Mouse (Mus musculus): ENCODE measurements around the gene Bri3bp. TPM values are rescaled to one million over a fixed set of nuclear protein-coding genes. Genes with fewer than 3 reads are reported as not detected.
A peak's percentile ranks its signal among the peaks of the same experiment; 100 is the strongest.
"Not testable (repeated sequence)": the region's sequence is repeated elsewhere in the genome, so short reads cannot be mapped to it uniquely, and the experiment has no call there.

Gene Bri3bp
- polyA plus RNA-seq, 1 experiment from 2014 or later: 35.7 TPM

- no peak for TF ChIP-seq CTCF (IDR thresholded peaks at IDR 0.05; ENCODE audit: low read depth)
- Histone ChIP-seq H3K36me3 (ENCODE audit: control insufficient read depth, insufficient read depth) (peaks cover 33% of the 10 kb centered on the region), H3K9ac (ENCODE audit: low read depth, low read length) (no peak overlapping the region), H3K4me3 (ENCODE audit: low read depth, low read length) (no peak overlapping the region), H3K27ac (ENCODE audit: low read depth, low read length) (no peak overlapping the region), H3K4me2 (replicated peaks; ENCODE audit: low read depth) (no peak overlapping the region), H3K4me1 (replicated peaks; ENCODE audit: control insufficient read depth, insufficient read depth, low read length) (no peaks in the 10 kb centered on the region), H3K9me3 (ENCODE audit: control insufficient read depth) (no peaks in the 10 kb centered on the region), H3K27me3 (replicated peaks; ENCODE audit: control insufficient read depth, insufficient read depth, low read length) (no peaks in the 10 kb centered on the region)
- ATAC-seq: no peak
- WGBS: 81% methylated on average over 5 of the region's 6 CpGs
Measured at GRCm38 (mm10) chr5:125483712-125484611, 42.6 kb downstream of the Bri3bp start.

DNA sequence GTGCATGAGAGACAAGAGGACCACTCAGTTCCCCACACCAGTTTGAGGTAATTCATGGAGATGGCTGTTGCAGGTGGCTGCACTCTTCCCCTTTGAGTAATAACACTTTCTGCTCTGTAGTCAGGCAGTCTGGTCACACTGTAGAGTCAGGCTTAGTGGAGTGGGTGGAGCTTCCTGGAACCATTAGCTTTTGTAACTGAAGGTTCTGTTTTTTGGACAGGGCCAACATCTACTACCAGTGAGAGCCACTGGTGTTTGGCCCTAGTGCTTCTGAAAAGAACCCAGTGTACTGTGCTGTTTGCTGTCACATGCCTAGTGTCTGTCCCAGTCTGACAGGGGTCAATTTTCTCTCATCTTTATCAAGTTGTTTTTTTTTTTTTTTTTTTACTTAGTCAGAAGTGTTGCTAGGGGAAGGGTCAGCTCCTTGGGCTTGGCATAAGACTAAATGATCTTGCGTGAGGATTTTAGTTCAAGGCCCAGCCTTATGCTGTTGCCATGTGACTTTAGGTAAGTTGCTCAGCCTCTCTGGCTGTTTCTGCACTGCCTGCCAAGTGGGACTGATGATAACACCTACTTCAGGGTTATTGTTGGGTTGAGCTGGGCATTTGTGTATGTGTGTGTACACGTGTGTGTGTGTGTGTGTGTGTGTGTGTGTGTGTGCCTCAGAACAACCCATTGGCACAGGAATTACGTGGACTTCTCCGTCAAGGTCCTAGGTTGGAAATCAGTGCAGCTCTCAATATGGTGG lies 43.8 kb downstream of the Bri3bp start:
- Histone ChIP-seq H3K36me3 (ENCODE audit: control insufficient read depth, insufficient read depth) (peaks cover 41% of the 10 kb centered on the region), H3K27ac (ENCODE audit: low read depth, low read length) (no peak overlapping the region), H3K27me3 (replicated peaks; ENCODE audit: control insufficient read depth, insufficient read depth, low read length) (no peaks in the 10 kb centered on the region), H3K9ac (ENCODE audit: low read depth, low read length) (no peak overlapping the region), H3K4me1 (replicated peaks; ENCODE audit: control insufficient read depth, insufficient read depth, low read length) (no peaks in the 10 kb centered on the region), H3K9me3 (ENCODE audit: control insufficient read depth) (no peaks in the 10 kb centered on the region), H3K4me2 (replicated peaks; ENCODE audit: low read depth) (no peak overlapping the region), H3K4me3 (ENCODE audit: low read depth, low read length) (no peak overlapping the region)
- no peak for TF ChIP-seq CTCF (IDR thresholded peaks at IDR 0.05; ENCODE audit: low read depth)
- ATAC-seq: no peak
- WGBS: 88% methylated on average over 4 of the region's 4 CpGs

DNA sequence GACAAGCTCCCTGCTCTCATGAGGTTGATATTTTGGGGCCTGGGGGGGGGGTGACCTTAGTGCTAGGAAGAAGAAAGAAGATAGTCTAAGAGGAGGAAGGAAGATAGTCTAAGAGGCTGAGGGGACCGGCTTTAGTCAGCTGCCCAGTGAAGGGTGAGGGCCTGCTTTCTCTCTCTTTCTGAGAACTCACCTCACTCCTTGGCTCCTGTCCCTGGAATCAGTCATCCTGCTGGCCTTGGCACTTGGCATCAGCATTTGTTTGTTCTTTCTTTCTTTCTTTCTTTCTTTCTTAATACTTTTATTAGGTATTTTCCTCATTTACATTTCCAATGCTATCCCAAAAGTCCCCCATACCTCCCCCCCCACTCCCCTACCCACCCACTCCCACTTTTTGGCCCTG lies 44.7 kb downstream of the Bri3bp start:
- Histone ChIP-seq H3K9me3 (ENCODE audit: control insufficient read depth) (no peaks in the 10 kb centered on the region), H3K27me3 (replicated peaks; ENCODE audit: control insufficient read depth, insufficient read depth, low read length) (no peaks in the 10 kb centered on the region), H3K4me1 (replicated peaks; ENCODE audit: control insufficient read depth, insufficient read depth, low read length) (no peaks in the 10 kb centered on the region), H3K36me3 (ENCODE audit: control insufficient read depth, insufficient read depth) (peaks cover 46% of the 10 kb centered on the region), H3K27ac (ENCODE audit: low read depth, low read length) (no peak overlapping the region), H3K4me2 (replicated peaks; ENCODE audit: low read depth) (no peak overlapping the region), H3K9ac (ENCODE audit: low read depth, low read length) (no peak overlapping the region), H3K4me3 (ENCODE audit: low read depth, low read length) (no peak overlapping the region)
- ATAC-seq: no peak
- 83% methylated on average over 1 of the region's 1 CpGs for WGBS
- TF ChIP-seq CTCF (IDR thresholded peaks at IDR 0.05; ENCODE audit: low read depth): no peak

DNA sequence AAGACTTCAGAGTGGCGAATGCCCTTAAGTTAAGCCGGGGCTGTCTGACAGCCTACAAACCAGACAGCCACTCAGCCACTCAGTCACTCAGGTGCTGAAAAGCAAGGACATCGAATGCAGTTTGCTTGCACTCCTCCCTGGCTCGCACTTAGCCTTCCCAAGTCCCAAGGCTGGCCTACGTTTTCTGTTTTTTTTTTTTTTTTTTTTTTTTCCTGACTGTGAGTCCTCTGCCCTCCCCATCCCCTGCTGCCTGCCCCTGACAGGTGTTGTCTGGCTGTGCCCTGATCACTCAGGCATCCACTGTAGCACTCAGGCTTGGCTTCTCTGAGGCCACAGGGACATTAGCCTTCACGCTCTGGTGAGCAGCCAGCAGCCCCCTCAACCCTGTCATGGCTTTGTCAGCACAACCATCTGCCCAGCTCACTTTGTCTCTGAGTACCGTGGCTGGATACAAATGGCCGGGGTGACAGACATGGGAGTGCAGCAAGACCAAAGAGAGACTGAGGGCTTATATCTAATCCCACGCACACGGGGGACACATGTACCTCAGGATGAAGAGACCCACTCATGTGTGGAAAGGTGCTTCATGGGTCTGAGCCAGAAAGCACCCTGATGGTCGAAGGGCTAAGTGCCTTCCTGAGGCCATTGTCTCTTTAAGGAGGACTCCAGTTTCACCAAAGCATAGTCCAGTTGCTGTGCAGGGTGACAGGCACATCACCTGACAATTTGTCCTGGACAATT lies 46.2 kb downstream of the Bri3bp start:
- Histone ChIP-seq H3K4me2 (replicated peaks; ENCODE audit: low read depth) (no peak overlapping the region), H3K9me3 (ENCODE audit: control insufficient read depth) (no peaks in the 10 kb centered on the region), H3K36me3 (ENCODE audit: control insufficient read depth, insufficient read depth) (peaks cover 56% of the 10 kb centered on the region), H3K4me1 (replicated peaks; ENCODE audit: control insufficient read depth, insufficient read depth, low read length) (no peaks in the 10 kb centered on the region), H3K4me3 (ENCODE audit: low read depth, low read length) (no peak overlapping the region), H3K27me3 (replicated peaks; ENCODE audit: control insufficient read depth, insufficient read depth, low read length) (no peaks in the 10 kb centered on the region), H3K27ac (ENCODE audit: low read depth, low read length) (no peak overlapping the region), H3K9ac (ENCODE audit: low read depth, low read length) (no peak overlapping the region)
- ATAC-seq: no peak
- TF ChIP-seq CTCF (IDR thresholded peaks at IDR 0.05; ENCODE audit: low read depth): no peak
- WGBS: 85% methylated on average over 11 of the region's 11 CpGs

- no peak overlapping the region for H3K4me2 ChIP-seq (replicated peaks; ENCODE audit: low read depth)
- no peak for ATAC-seq
- H3K36me3 ChIP-seq (ENCODE audit: control insufficient read depth, insufficient read depth): peaks cover 56% of the 10 kb centered on the region
- 42% methylated on average over 4 of the region's 4 CpGs for WGBS
- no peak overlapping the region for H3K9ac ChIP-seq (ENCODE audit: low read depth, low read length)
- TF ChIP-seq CTCF (IDR thresholded peaks at IDR 0.05; ENCODE audit: low read depth): peak; percentile 65
- H3K4me1 ChIP-seq (replicated peaks; ENCODE audit: control insufficient read depth, insufficient read depth, low read length): no peaks in the 10 kb centered on the region
- no peak overlapping the region for H3K27ac ChIP-seq (ENCODE audit: low read depth, low read length)
- no peaks in the 10 kb centered on the region for H3K9me3 ChIP-seq (ENCODE audit: control insufficient read depth)
- H3K27me3 ChIP-seq (replicated peaks; ENCODE audit: control insufficient read depth, insufficient read depth, low read length): no peaks in the 10 kb centered on the region
- H3K4me3 ChIP-seq (ENCODE audit: low read depth, low read length): no peak overlapping the region
Measured at GRCm38 (mm10) chr5:125488116-125488455, 46.7 kb downstream of the Bri3bp start.

GRCm38 (mm10) chr5:125488953-125489352 lies 47.6 kb downstream of the Bri3bp start:
- not testable (repeated sequence) for ATAC-seq; H3K27me3 ChIP-seq (replicated peaks; ENCODE audit: control insufficient read depth, insufficient read depth, low read length); H3K4me2 ChIP-seq (replicated peaks; ENCODE audit: low read depth); H3K27ac ChIP-seq (ENCODE audit: low read depth, low read length); H3K9ac ChIP-seq (ENCODE audit: low read depth, low read length); H3K9me3 ChIP-seq (ENCODE audit: control insufficient read depth); H3K4me3 ChIP-seq (ENCODE audit: low read depth, low read length); H3K4me1 ChIP-seq (replicated peaks; ENCODE audit: control insufficient read depth, insufficient read depth, low read length)
- WGBS: 89% methylated on average over 5 of the region's 5 CpGs
- H3K36me3 ChIP-seq (ENCODE audit: control insufficient read depth, insufficient read depth): peaks cover 53% of the 10 kb centered on the region
